Mouse (Mus musculus): ENCODE data around the gene Fam57b. TPM values are rescaled to one million over a fixed set of nuclear protein-coding genes. Genes with fewer than 3 reads are reported as not detected.

Fam57b gene
- total and polyA plus RNA-seq, 2 experiments from 2014 or later: 56.3 to 60.2 TPM

- Histone ChIP-seq H3K27me3 (ENCODE audit: insufficient read depth, low read length) (no peaks in the 10 kb centered on the region), H3K27ac (ENCODE audit: low read depth, low read length) (no peak overlapping the region), H3K4me1 (ENCODE audit: insufficient read depth, low read length) (peaks cover 13% of the 10 kb centered on the region), H3K4me2 (ENCODE audit: low read depth, low read length, poor library complexity, severe bottlenecking) (no peak overlapping the region), H3K9ac (replicated peaks; ENCODE audit: low read length, poor library complexity, severe bottlenecking) (no peak overlapping the region), H3K4me3 (ENCODE audit: low read depth, low read length) (no peak overlapping the region), H3K9me3 (ENCODE audit: low read length) (no peaks in the 10 kb centered on the region), H3K36me3 (ENCODE audit: insufficient read depth, low read length) (peaks cover 4% of the 10 kb centered on the region; the same call in 1 of the 2 replicates)
- DNase-seq (ENCODE audit: low spot score): no peak
- no peak for ATAC-seq (ENCODE audit: low FRiP score)
- TF ChIP-seq CTCF (IDR thresholded peaks at IDR 0.05): no peak
- 93% methylated on average over 6 of the region's 6 CpGs for WGBS
These were observed 5.7 kb downstream of the Fam57b start for GRCm38 (mm10) chr7:126803181-126803580.

GRCm38 (mm10) chr7:126803751-126804150, 6.3 kb downstream of the Fam57b start:
- Histone ChIP-seq H3K9me3 (ENCODE audit: low read length) (no peaks in the 10 kb centered on the region), H3K4me2 (ENCODE audit: low read depth, low read length, poor library complexity, severe bottlenecking) (no peak overlapping the region), H3K4me3 (ENCODE audit: low read depth, low read length) (no peak overlapping the region), H3K9ac (replicated peaks; ENCODE audit: low read length, poor library complexity, severe bottlenecking) (no peak overlapping the region), H3K27ac (ENCODE audit: low read depth, low read length) (no peak overlapping the region), H3K27me3 (ENCODE audit: insufficient read depth, low read length) (no peaks in the 10 kb centered on the region), H3K36me3 (ENCODE audit: insufficient read depth, low read length) (peaks cover 4% of the 10 kb centered on the region; the same call in 1 of the 2 replicates), H3K4me1 (ENCODE audit: insufficient read depth, low read length) (peaks cover 14% of the 10 kb centered on the region)
- DNase-seq (ENCODE audit: low spot score) (no peak), ATAC-seq (ENCODE audit: low FRiP score) (no peak)
- no peak for TF ChIP-seq CTCF (IDR thresholded peaks at IDR 0.05)

- DNase-seq (ENCODE audit: low spot score) (no peak), ATAC-seq (ENCODE audit: low FRiP score) (no peak)
- Histone ChIP-seq H3K36me3 (ENCODE audit: insufficient read depth, low read length) (peaks cover 4% of the 10 kb centered on the region; the same call in 1 of the 2 replicates), H3K4me1 (ENCODE audit: insufficient read depth, low read length) (peaks cover 6% of the 10 kb centered on the region; the same call in 1 of the 2 replicates), H3K9me3 (ENCODE audit: low read length) (no peaks in the 10 kb centered on the region), H3K9ac (replicated peaks; ENCODE audit: low read length, poor library complexity, severe bottlenecking) (no peak overlapping the region), H3K27ac (ENCODE audit: low read depth, low read length) (no peak overlapping the region), H3K4me3 (ENCODE audit: low read depth, low read length) (no peak overlapping the region), H3K27me3 (ENCODE audit: insufficient read depth, low read length) (no peaks in the 10 kb centered on the region), H3K4me2 (ENCODE audit: low read depth, low read length, poor library complexity, severe bottlenecking) (no peak overlapping the region)
- TF ChIP-seq CTCF (IDR thresholded peaks at IDR 0.05): no peak
- WGBS: 88% methylated on average over 6 of the region's 6 CpGs
These were observed 9.5 kb downstream of the Fam57b start for GRCm38 (mm10) chr7:126806956-126807355.

GRCm38 (mm10) chr7:126807405-126807804, 9.9 kb downstream of the Fam57b start:
- Histone ChIP-seq H3K4me2 (ENCODE audit: low read depth, low read length, poor library complexity, severe bottlenecking) (no peak overlapping the region), H3K4me3 (ENCODE audit: low read depth, low read length) (no peak overlapping the region), H3K4me1 (ENCODE audit: insufficient read depth, low read length) (peaks cover 6% of the 10 kb centered on the region; the same call in 1 of the 2 replicates), H3K27ac (ENCODE audit: low read depth, low read length) (no peak overlapping the region), H3K36me3 (ENCODE audit: insufficient read depth, low read length) (peaks cover 4% of the 10 kb centered on the region; the same call in 1 of the 2 replicates), H3K27me3 (ENCODE audit: insufficient read depth, low read length) (no peaks in the 10 kb centered on the region), H3K9ac (replicated peaks; ENCODE audit: low read length, poor library complexity, severe bottlenecking) (no peak overlapping the region), H3K9me3 (ENCODE audit: low read length) (no peaks in the 10 kb centered on the region)
- no peak for DNase-seq (ENCODE audit: low spot score)
- 82% methylated on average over 4 of the region's 4 CpGs for WGBS
- TF ChIP-seq CTCF (IDR thresholded peaks at IDR 0.05): no peak
- ATAC-seq (ENCODE audit: low FRiP score): no peak

- ATAC-seq (ENCODE audit: low FRiP score): peak; percentile 93
- under 1% methylated on average over 38 of the region's 43 CpGs for WGBS
These were observed 11.4 kb downstream of the Fam57b start for GRCm38 (mm10) chr7:126808703-126809455.

GRCm38 (mm10) chr7:126809723-126810369, 12.4 kb downstream of the Fam57b start:
- ATAC-seq (ENCODE audit: low FRiP score): no peak
- Histone ChIP-seq H3K27ac (ENCODE audit: low read depth, low read length) (no peak overlapping the region), H3K9ac (replicated peaks; ENCODE audit: low read length, poor library complexity, severe bottlenecking) (no peak overlapping the region), H3K4me1 (ENCODE audit: insufficient read depth, low read length) (peaks cover 6% of the 10 kb centered on the region; the same call in 1 of the 2 replicates), H3K4me2 (ENCODE audit: low read depth, low read length, poor library complexity, severe bottlenecking) (peak overlapping the region; percentile 83), H3K27me3 (ENCODE audit: insufficient read depth, low read length) (no peaks in the 10 kb centered on the region), H3K9me3 (ENCODE audit: low read length) (no peaks in the 10 kb centered on the region), H3K4me3 (ENCODE audit: low read depth, low read length) (no peak overlapping the region), H3K36me3 (ENCODE audit: insufficient read depth, low read length) (no peaks in the 10 kb centered on the region; the same call in 1 of the 2 replicates)
- TF ChIP-seq CTCF (IDR thresholded peaks at IDR 0.05): no peak
- 69% methylated on average over 5 of the region's 5 CpGs for WGBS
- DNase-seq (ENCODE audit: low spot score): no peak

More at GRCm38 (mm10) chr7:126808703-126809455, 11.4 kb downstream of the Fam57b start:
- TF ChIP-seq CTCF (IDR thresholded peaks at IDR 0.05): peak; percentile 29; the same call in 1 of the 2 replicates
- no peaks in the 10 kb centered on the region for H3K9me3 ChIP-seq (ENCODE audit: low read length)
- H3K36me3 ChIP-seq (ENCODE audit: insufficient read depth, low read length): no peaks in the 10 kb centered on the region; the same call in 1 of the 2 replicates
- peak; percentile 94 for DNase-seq (ENCODE audit: low spot score)
- peak overlapping the region; percentile 73 for H3K4me3 ChIP-seq (ENCODE audit: low read depth, low read length)
- peak overlapping the region; percentile 72 for H3K9ac ChIP-seq (replicated peaks; ENCODE audit: low read length, poor library complexity, severe bottlenecking)
- H3K4me2 ChIP-seq (ENCODE audit: low read depth, low read length, poor library complexity, severe bottlenecking): peak overlapping the region; percentile 83
- H3K4me1 ChIP-seq (ENCODE audit: insufficient read depth, low read length): peaks cover 6% of the 10 kb centered on the region; the same call in 1 of the 2 replicates
- H3K27ac ChIP-seq (ENCODE audit: low read depth, low read length): peak overlapping the region; percentile 73
- H3K27me3 ChIP-seq (ENCODE audit: insufficient read depth, low read length): no peaks in the 10 kb centered on the region
